Mouse (Mus musculus) embryonic fibroblast, embryonic 13.5 days (primary cell): ENCODE data around the gene Dip2b.

Experiments
- CTCF ChIP-seq: IDR thresholded peaks from 2 replicates; pipeline ENCODE4 v1.5.1; 2011; ENCODE audit warnings: mild to moderate bottlenecking, control low read depth, low read length, moderate library complexity, borderline replicate concordance; ENCODE audit not compliant: insufficient read depth
- POLR2A ChIP-seq: IDR thresholded peaks from 2 replicates; pipeline ENCODE4 v1.6.1; 2011; ENCODE audit warnings: low read depth, mild to moderate bottlenecking, control low read depth, low read length, moderate library complexity

GRCm38 (mm10) chr15:100213339-100213738 lies 174.9 kb downstream of the Dip2b start:
- TF ChIP-seq CTCF (no peak), POLR2A (no peak)
